Mouse (Mus musculus): Measurements from ENCODE around the gene Pon3. TPM values are rescaled to one million over a fixed set of nuclear protein-coding genes. Genes with fewer than 3 reads are reported as not detected.

Gene Pon3
- polyA plus RNA-seq, 1 experiment from 2014 or later: 8.1 TPM

DNA sequence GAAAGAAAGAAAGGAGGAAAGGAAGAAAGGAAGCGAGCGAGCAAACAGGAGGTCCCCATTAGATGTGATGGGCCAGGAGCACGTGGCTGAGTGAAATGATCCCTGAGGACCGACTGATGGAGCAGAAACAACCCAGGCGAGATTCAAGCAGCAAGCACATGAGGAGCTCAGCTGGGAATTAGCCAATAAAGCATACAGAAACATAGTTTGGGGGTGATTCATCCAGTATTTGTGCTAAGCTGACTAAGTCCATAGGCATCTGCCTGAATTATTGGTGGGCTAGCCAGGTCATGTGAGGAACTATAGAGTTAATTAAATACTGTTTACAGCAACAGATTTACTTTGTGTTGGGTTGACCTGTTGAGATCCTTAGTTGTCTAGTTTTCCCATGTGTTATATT, 75.4 kb downstream of the Pon3 start:
- 85% methylated on average over 5 of the region's 5 CpGs for WGBS
- ATAC-seq (ENCODE audit: low FRiP score) (no peak), DNase-seq (ENCODE audit: low spot score) (no peak)
- H3K27me3 ChIP-seq (ENCODE audit: control insufficient read depth, insufficient read depth, low read length): no peaks in the 10 kb centered on the region
- H3K4me3 ChIP-seq (ENCODE audit: low read depth, low read length): no peak overlapping the region
- no peak overlapping the region for H3K9ac ChIP-seq (ENCODE audit: low read depth, low read length)
- H3K4me1 ChIP-seq (replicated peaks; ENCODE audit: control insufficient read depth, insufficient read depth, low read length): no peaks in the 10 kb centered on the region
- no peaks in the 10 kb centered on the region for H3K36me3 ChIP-seq (ENCODE audit: control insufficient read depth, insufficient read depth, low read length)
- no peak overlapping the region for H3K4me2 ChIP-seq (replicated peaks; ENCODE audit: low read depth, low read length)
- no peaks in the 10 kb centered on the region for H3K9me3 ChIP-seq (ENCODE audit: control insufficient read depth, low read length)
- H3K27ac ChIP-seq (ENCODE audit: low read depth, low read length): no peak overlapping the region

DNA sequence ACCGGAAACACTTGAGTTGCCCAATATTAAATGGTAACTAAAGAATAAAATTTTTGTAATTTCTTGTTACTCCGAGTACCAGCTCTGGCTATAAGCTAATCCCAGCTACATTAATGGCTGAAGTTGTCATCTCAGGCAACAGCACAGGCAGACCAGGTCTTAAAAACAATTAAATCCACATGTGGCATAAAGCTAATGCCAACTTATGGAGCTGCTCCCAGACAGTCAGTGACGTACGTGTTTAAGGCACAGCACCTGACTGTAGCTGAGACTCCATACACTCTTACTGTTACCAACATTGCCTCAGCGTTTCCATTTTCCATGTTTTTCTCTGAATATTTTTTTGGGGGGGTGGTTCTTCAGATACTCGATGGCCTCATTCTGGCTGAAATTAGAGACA, 76.9 kb downstream of the Pon3 start:
- DNase-seq (ENCODE audit: low spot score) (no peak), ATAC-seq (ENCODE audit: low FRiP score) (no peak)
- Histone ChIP-seq H3K4me3 (ENCODE audit: low read depth, low read length) (no peak overlapping the region), H3K4me1 (replicated peaks; ENCODE audit: control insufficient read depth, insufficient read depth, low read length) (no peaks in the 10 kb centered on the region), H3K27me3 (ENCODE audit: control insufficient read depth, insufficient read depth, low read length) (no peaks in the 10 kb centered on the region), H3K9ac (ENCODE audit: low read depth, low read length) (no peak overlapping the region), H3K4me2 (replicated peaks; ENCODE audit: low read depth, low read length) (no peak overlapping the region), H3K27ac (ENCODE audit: low read depth, low read length) (no peak overlapping the region), H3K9me3 (ENCODE audit: control insufficient read depth, low read length) (no peaks in the 10 kb centered on the region), H3K36me3 (ENCODE audit: control insufficient read depth, insufficient read depth, low read length) (no peaks in the 10 kb centered on the region)
- 87% methylated on average over 6 of the region's 6 CpGs for WGBS

DNA sequence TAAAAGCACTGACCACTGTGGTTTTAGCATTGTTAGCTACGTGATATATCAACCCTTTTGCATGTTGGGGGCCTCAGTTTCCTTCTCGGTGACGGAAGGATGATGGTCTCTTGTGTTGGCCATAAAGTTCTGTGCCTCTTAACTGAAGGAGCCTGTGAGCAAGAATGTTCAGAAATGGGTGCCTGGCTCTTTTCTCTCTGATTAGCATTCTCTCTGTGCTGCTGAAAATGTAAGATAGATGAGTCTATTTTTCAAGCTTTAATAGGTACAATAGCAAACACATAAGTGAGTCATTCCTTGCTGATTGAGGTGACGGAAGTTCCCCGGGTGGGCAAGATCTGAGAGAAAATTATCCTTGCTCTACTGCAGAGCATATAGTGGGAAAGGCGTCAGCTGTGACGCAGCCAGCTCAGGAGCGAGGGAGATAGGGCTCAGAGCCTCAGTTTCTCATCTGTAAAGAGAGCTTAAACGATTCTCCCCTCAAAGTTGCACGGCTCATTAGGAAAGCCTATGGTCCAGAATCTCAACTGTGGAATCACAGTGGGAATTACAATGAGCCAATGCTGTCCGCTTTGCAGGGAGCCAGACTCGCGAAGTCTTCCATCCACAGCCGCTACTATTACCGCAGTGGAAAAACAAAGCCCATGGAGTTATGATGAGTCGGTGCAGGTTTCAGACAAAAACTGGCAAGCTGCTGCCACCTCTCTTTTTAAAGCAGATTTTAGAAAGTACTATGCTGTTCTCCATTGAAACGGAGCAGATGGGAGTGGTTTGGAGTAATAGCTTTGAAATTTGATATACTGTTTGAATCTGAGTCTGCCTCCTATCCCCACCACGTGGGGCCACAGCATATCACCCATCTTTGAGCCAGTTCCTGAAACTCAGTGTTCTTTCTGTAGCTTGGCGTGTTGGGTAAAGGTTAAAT, 77.9 kb downstream of the Pon3 start:
- Histone ChIP-seq H3K9me3 (ENCODE audit: control insufficient read depth, low read length) (no peaks in the 10 kb centered on the region), H3K4me1 (replicated peaks; ENCODE audit: control insufficient read depth, insufficient read depth, low read length) (no peaks in the 10 kb centered on the region), H3K4me2 (replicated peaks; ENCODE audit: low read depth, low read length) (peak overlapping the region; percentile 28), H3K27ac (ENCODE audit: low read depth, low read length) (no peak overlapping the region), H3K27me3 (ENCODE audit: control insufficient read depth, insufficient read depth, low read length) (no peaks in the 10 kb centered on the region), H3K36me3 (ENCODE audit: control insufficient read depth, insufficient read depth, low read length) (no peaks in the 10 kb centered on the region), H3K9ac (ENCODE audit: low read depth, low read length) (0 out of 2 replicates have a peak overlapping the region, but pooled peaks have one; percentile 7), H3K4me3 (ENCODE audit: low read depth, low read length) (no peak overlapping the region)
- ATAC-seq (ENCODE audit: low FRiP score) (peak; percentile 78), DNase-seq (ENCODE audit: low spot score) (peak; percentile 35)
- WGBS: 44% methylated on average over 19 of the region's 19 CpGs

- ATAC-seq (ENCODE audit: low FRiP score): no peak
- H3K27me3 ChIP-seq (ENCODE audit: control insufficient read depth, insufficient read depth, low read length): no peaks in the 10 kb centered on the region
- H3K4me3 ChIP-seq (ENCODE audit: low read depth, low read length): no peak overlapping the region
- no peaks in the 10 kb centered on the region for H3K9me3 ChIP-seq (ENCODE audit: control insufficient read depth, low read length)
- no peak overlapping the region for H3K4me2 ChIP-seq (replicated peaks; ENCODE audit: low read depth, low read length)
- no peak overlapping the region for H3K9ac ChIP-seq (ENCODE audit: low read depth, low read length)
- no peaks in the 10 kb centered on the region for H3K4me1 ChIP-seq (replicated peaks; ENCODE audit: control insufficient read depth, insufficient read depth, low read length)
- DNase-seq (ENCODE audit: low spot score): no peak
- no peaks in the 10 kb centered on the region for H3K36me3 ChIP-seq (ENCODE audit: control insufficient read depth, insufficient read depth, low read length)
- 88% methylated on average over 10 of the region's 10 CpGs for WGBS
- no peak overlapping the region for H3K27ac ChIP-seq (ENCODE audit: low read depth, low read length)
These were observed 81.8 kb downstream of the Pon3 start for GRCm38 (mm10) chr6:5174179-5174812.

DNA sequence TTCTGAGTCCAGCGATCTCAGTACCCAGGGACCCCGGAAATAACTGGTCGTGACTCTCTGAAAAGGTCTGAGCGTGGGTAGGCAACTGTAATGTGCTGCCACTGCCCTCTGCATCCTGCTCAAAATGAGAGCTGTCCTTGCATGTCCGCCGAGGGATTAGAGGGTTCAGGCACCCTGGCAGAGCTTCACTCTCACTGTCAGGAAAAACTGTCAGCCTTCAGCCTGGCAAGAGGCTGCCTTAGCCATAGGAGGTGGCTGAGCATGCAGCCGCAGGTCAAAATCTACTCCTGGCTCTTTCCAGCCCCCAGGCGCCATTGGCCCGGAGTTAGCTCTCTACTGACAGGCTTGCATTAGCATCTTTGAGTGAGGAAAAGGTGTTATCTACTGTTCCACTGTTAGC, 83.5 kb downstream of the Pon3 start:
- Histone ChIP-seq H3K9me3 (ENCODE audit: control insufficient read depth, low read length) (no peaks in the 10 kb centered on the region), H3K27ac (ENCODE audit: low read depth, low read length) (no peak overlapping the region), H3K4me1 (replicated peaks; ENCODE audit: control insufficient read depth, insufficient read depth, low read length) (no peaks in the 10 kb centered on the region), H3K9ac (ENCODE audit: low read depth, low read length) (no peak overlapping the region), H3K4me3 (ENCODE audit: low read depth, low read length) (no peak overlapping the region), H3K4me2 (replicated peaks; ENCODE audit: low read depth, low read length) (no peak overlapping the region), H3K27me3 (ENCODE audit: control insufficient read depth, insufficient read depth, low read length) (no peaks in the 10 kb centered on the region), H3K36me3 (ENCODE audit: control insufficient read depth, insufficient read depth, low read length) (no peaks in the 10 kb centered on the region)
- ATAC-seq (ENCODE audit: low FRiP score): no peak
- 80% methylated on average over 9 of the region's 9 CpGs for WGBS
- DNase-seq (ENCODE audit: low spot score): no peak

DNA sequence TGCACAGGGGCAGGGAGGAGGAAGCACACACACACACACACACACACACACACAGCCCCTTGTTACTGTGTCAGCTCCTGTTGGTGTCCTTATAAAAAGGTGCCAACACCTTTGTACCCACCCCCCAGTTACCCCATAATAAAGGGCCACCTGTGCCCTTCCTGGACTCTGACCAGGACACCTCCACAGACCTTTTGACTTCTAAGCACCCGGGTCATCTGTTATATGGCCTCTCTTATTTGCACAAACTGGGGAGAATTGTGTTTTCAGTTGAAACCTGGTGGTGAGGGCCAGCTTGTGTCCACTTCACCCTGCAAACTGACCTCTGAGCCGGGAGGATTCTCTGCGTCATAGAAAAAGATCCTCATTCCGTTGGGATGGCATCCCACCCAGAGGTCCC, 84.7 kb downstream of the Pon3 start:
- no peak overlapping the region for H3K4me2 ChIP-seq (replicated peaks; ENCODE audit: low read depth, low read length)
- ATAC-seq (ENCODE audit: low FRiP score) (no peak), DNase-seq (ENCODE audit: low spot score) (no peak)
- no peaks in the 10 kb centered on the region for H3K36me3 ChIP-seq (ENCODE audit: control insufficient read depth, insufficient read depth, low read length)
- H3K4me3 ChIP-seq (ENCODE audit: low read depth, low read length): no peak overlapping the region
- no peaks in the 10 kb centered on the region for H3K27me3 ChIP-seq (ENCODE audit: control insufficient read depth, insufficient read depth, low read length)
- no peak overlapping the region for H3K27ac ChIP-seq (ENCODE audit: low read depth, low read length)
- H3K9ac ChIP-seq (ENCODE audit: low read depth, low read length): no peak overlapping the region
- 80% methylated on average over 4 of the region's 4 CpGs for WGBS
- H3K9me3 ChIP-seq (ENCODE audit: control insufficient read depth, low read length): no peaks in the 10 kb centered on the region
- H3K4me1 ChIP-seq (replicated peaks; ENCODE audit: control insufficient read depth, insufficient read depth, low read length): no peaks in the 10 kb centered on the region

Other genes starting within 250 kb of the Pon3 start
- 0.22 TPM in 1 of 2 replicates, not detected in the other for gene Pon1, start 62.3 kb downstream of the Pon3 start, polyA plus RNA-seq (2014; fragmentation: Nextera tagmentation; extraction: Ambion mirVana)
- gene Pon2, start 42.2 kb upstream of the Pon3 start, polyA plus RNA-seq (2014; fragmentation: Nextera tagmentation; extraction: Ambion mirVana): 31.2 and 33.0 TPM in 2 replicates
- gene Asb4, start 127.1 kb upstream of the Pon3 start, polyA plus RNA-seq (2014; fragmentation: Nextera tagmentation; extraction: Ambion mirVana): 24.5 and 28.7 TPM in 2 replicates
- gene Pdk4, start 240.0 kb upstream of the Pon3 start, polyA plus RNA-seq (2014; fragmentation: Nextera tagmentation; extraction: Ambion mirVana): 0.45 and 0.82 TPM in 2 replicates